Mouse (Mus musculus): ENCODE measurements around the gene Chtf18.
A peak's percentile ranks its signal among the peaks of the same experiment; 100 is the strongest.

The Chtf18 gene

GRCm38 (mm10) chr17:25735246-25735645 is 8.0 kb upstream of the Chtf18 start:
- no peak for DNase-seq (ENCODE audit: low spot score in 2 of 2)

- DNase-seq (ENCODE audit: low spot score in 2 of 2) = peak; percentile 64 to 83
Measured at GRCm38 (mm10) chr17:25732082-25732481, 4.9 kb upstream of the Chtf18 start.

GRCm38 (mm10) chr17:25728009-25728270 is 721 bp upstream of the Chtf18 start:
- DNase-seq (ENCODE audit: low spot score in 2 of 2) = no peak

GRCm38 (mm10) chr17:25725264-25725663 is 2.0 kb downstream of the Chtf18 start:
- DNase-seq (ENCODE audit: low spot score in 2 of 2) = no peak

GRCm38 (mm10) chr17:25723919-25724318 is 3.3 kb downstream of the Chtf18 start:
- no peak for DNase-seq (ENCODE audit: low spot score in 2 of 2)

GRCm38 (mm10) chr17:25723470-25723869 is 3.7 kb downstream of the Chtf18 start:
- no peak for DNase-seq (ENCODE audit: low spot score in 2 of 2)

- DNase-seq (ENCODE audit: low spot score in 2 of 2) = no peak
Measured at GRCm38 (mm10) chr17:25721476-25721875, 5.7 kb downstream of the Chtf18 start.

- no peak for DNase-seq (ENCODE audit: low spot score in 2 of 2)
Measured at GRCm38 (mm10) chr17:25717691-25718090, 9.5 kb downstream of the Chtf18 start.

GRCm38 (mm10) chr17:25716711-25717637 is 10.2 kb downstream of the Chtf18 start, which contains the start of gene Gng13:
Gene Gng13, plus strand, starts transcription at chr17:25717171.
- no peak for DNase-seq (ENCODE audit: low spot score in 2 of 2)

GRCm38 (mm10) chr17:25716130-25716529 is 11.1 kb downstream of the Chtf18 start:
- DNase-seq (ENCODE audit: low spot score in 2 of 2) = no peak

GRCm38 (mm10) chr17:25715627-25716026 is 11.6 kb downstream of the Chtf18 start:
- DNase-seq (ENCODE audit: low spot score in 2 of 2) = no peak

- no peak for DNase-seq (ENCODE audit: low spot score in 2 of 2)
Measured at GRCm38 (mm10) chr17:25711136-25711535, 16.1 kb downstream of the Chtf18 start.

- no peak for DNase-seq (ENCODE audit: low spot score in 2 of 2)
Measured at GRCm38 (mm10) chr17:25709994-25710393, 17.2 kb downstream of the Chtf18 start.

- no peak for DNase-seq (ENCODE audit: low spot score in 2 of 2)
Measured at GRCm38 (mm10) chr17:25700863-25701496, 26.2 kb downstream of the Chtf18 start.

GRCm38 (mm10) chr17:25698446-25698845 is 28.8 kb downstream of the Chtf18 start:
- peak; percentile 60 to 78 for DNase-seq (ENCODE audit: low spot score in 2 of 2)

GRCm38 (mm10) chr17:25696263-25696662 is 31.0 kb downstream of the Chtf18 start:
- DNase-seq (ENCODE audit: low spot score in 2 of 2) = no peak

GRCm38 (mm10) chr17:25688922-25689321 is 38.3 kb downstream of the Chtf18 start:
- no peak for DNase-seq (ENCODE audit: low spot score in 2 of 2)

GRCm38 (mm10) chr17:25686323-25686722 is 40.9 kb downstream of the Chtf18 start:
- no peak for DNase-seq (ENCODE audit: low spot score in 2 of 2)

GRCm38 (mm10) chr17:25681636-25682035 is 45.6 kb downstream of the Chtf18 start:
- DNase-seq (ENCODE audit: low spot score in 2 of 2) = no peak

GRCm38 (mm10) chr17:25679818-25680217 is 47.4 kb downstream of the Chtf18 start:
- DNase-seq (ENCODE audit: low spot score in 2 of 2) = no peak

GRCm38 (mm10) chr17:25677969-25678368 is 49.2 kb downstream of the Chtf18 start:
- DNase-seq (ENCODE audit: low spot score in 2 of 2) = no peak

- no peak for DNase-seq (ENCODE audit: low spot score in 2 of 2)
Measured at GRCm38 (mm10) chr17:25672982-25673381, 54.2 kb downstream of the Chtf18 start.
